Mouse (Mus musculus) erythroblast, embryonic 14.5 days (primary cell): ENCODE measurements at regions not wholly inside any gene's neighbourhood (a gene's known extent, or its start where the extent isn't known, plus 50 kb on each side); places are given as distances from the start of the nearest gene placed in this dataset.

Experiments used
- GATA1 ChIP-seq: IDR thresholded peaks from 2 replicates; pipeline ENCODE4 v1.6.1; 2012; ENCODE audit warnings: low read length, inconsistent platforms, mixed read lengths
- TAL1 ChIP-seq: IDR thresholded peaks from 3 replicates; pipeline ENCODE4 v1.6.1; 2012; ENCODE audit warnings: low read length, inconsistent platforms, mixed read lengths

GRCm38 (mm10) chr4:9115874-9116273 is 877.0 kb upstream of the Car8 start:
- TF ChIP-seq GATA1 (no peak), TAL1 (no peak)
